Mouse (Mus musculus) liver, adult 2 months (tissue): ENCODE measurements around the gene Zfp771.
A peak's percentile ranks its signal among the peaks of the same experiment; 100 is the strongest.

Experiments
- CTCF ChIP-seq: fragments of 200-500 bp; IDR thresholded peaks from 2 replicates; pipeline ENCODE4 v1.5.1; 2011; ENCODE audit warnings: low read depth, low read length, control low read depth
- POLR2A ChIP-seq: fragments of 200-500 bp; IDR thresholded peaks from 2 replicates; pipeline ENCODE4 v1.6.1; 2011; ENCODE audit warnings: low read length, control low read depth; ENCODE audit not compliant: insufficient read depth; ENCODE audit errors: extremely low read depth

- TF ChIP-seq POLR2A (no peak), CTCF (0 out of 2 replicates have a peak, but pooled peaks have one; percentile 13)
These were observed 29.2 kb downstream of the Zfp771 start for GRCm38 (mm10) chr7:127273118-127273923.
